Mouse (Mus musculus): ENCODE measurements around the gene Slc9c1. TPM values are rescaled to one million over a fixed set of nuclear protein-coding genes. Genes with fewer than 3 reads are reported as not detected.

Gene Slc9c1
- not detected for polyA plus RNA-seq (2014; fragmentation: Illumina TruSeq; extraction: RNeasy Lipid Tissue Mini Kit (QIAGEN cat#74804); ENCODE audit: low read depth, low replicate concordance)

GRCm38 (mm10) chr16:45535009-45535408, at the start of gene Slc9c1:
Gene Slc9c1, plus strand, starts transcription at chr16:45535309.

GRCm38 (mm10) chr16:45492927-45493326, 42.2 kb upstream of the Slc9c1 start, which contains the start of gene Gm609:
Gene Gm609, minus strand, starts transcription at chr16:45492969.

GRCm38 (mm10) chr16:45531950-45532349, 3.2 kb upstream of the Slc9c1 start, which contains the start of gene Gm17783:
Gene Gm17783, minus strand, starts transcription at chr16:45532050.

GRCm38 (mm10) chr16:45610267-45610666, 75.2 kb downstream of the Slc9c1 start, which contains the start of gene Gcsam:
Gene Gcsam, plus strand, starts transcription at chr16:45610380.

GRCm38 (mm10) chr16:45653934-45654332, 118.8 kb downstream of the Slc9c1 start, which contains the start of gene BC016579:
Gene BC016579, minus strand, starts transcription at chr16:45654068.

Other genes with a start within 250 kb of the Slc9c1 start
- 121 TPM for gene Cd200, start 126.3 kb upstream of the Slc9c1 start, polyA plus RNA-seq (2014; fragmentation: Illumina TruSeq; extraction: RNeasy Lipid Tissue Mini Kit (QIAGEN cat#74804); ENCODE audit: low read depth, low replicate concordance)
- not detected for gene Gm609, start 42.3 kb upstream of the Slc9c1 start, polyA plus RNA-seq (2014; fragmentation: Illumina TruSeq; extraction: RNeasy Lipid Tissue Mini Kit (QIAGEN cat#74804); ENCODE audit: low read depth, low replicate concordance)
- gene Gm17783, start 3.3 kb upstream of the Slc9c1 start, polyA plus RNA-seq (2014; fragmentation: Illumina TruSeq; extraction: RNeasy Lipid Tissue Mini Kit (QIAGEN cat#74804); ENCODE audit: low read depth, low replicate concordance): not detected
- 0.41 TPM for gene Gcsam, start 75.1 kb downstream of the Slc9c1 start, polyA plus RNA-seq (2014; fragmentation: Illumina TruSeq; extraction: RNeasy Lipid Tissue Mini Kit (QIAGEN cat#74804); ENCODE audit: low read depth, low replicate concordance)
- gene BC016579, start 118.8 kb downstream of the Slc9c1 start, polyA plus RNA-seq (2014; fragmentation: Illumina TruSeq; extraction: RNeasy Lipid Tissue Mini Kit (QIAGEN cat#74804); ENCODE audit: low read depth, low replicate concordance): 0.35 TPM
- gene Tmprss7, start 158.3 kb downstream of the Slc9c1 start, polyA plus RNA-seq (2014; fragmentation: Illumina TruSeq; extraction: RNeasy Lipid Tissue Mini Kit (QIAGEN cat#74804); ENCODE audit: low read depth, low replicate concordance): not detected
- not detected for gene Tagln3, start 189.3 kb downstream of the Slc9c1 start, polyA plus RNA-seq (2014; fragmentation: Illumina TruSeq; extraction: RNeasy Lipid Tissue Mini Kit (QIAGEN cat#74804); ENCODE audit: low read depth, low replicate concordance)
- gene Abhd10, start 207.6 kb downstream of the Slc9c1 start, polyA plus RNA-seq (2014; fragmentation: Illumina TruSeq; extraction: RNeasy Lipid Tissue Mini Kit (QIAGEN cat#74804); ENCODE audit: low read depth, low replicate concordance): 39.2 TPM

All from adrenal gland, adult 10 weeks (tissue).